Mouse (Mus musculus) midbrain, embryonic 15.5 days (tissue): Measurements from ENCODE around the gene Tas2r129. TPM values are rescaled to one million over a fixed set of nuclear protein-coding genes. Genes with fewer than 3 reads are reported as not detected.
"Not testable (repeated sequence)": the region's sequence is repeated elsewhere in the genome, so short reads cannot be mapped to it uniquely, and the experiment has no call there.

Experiments
- ATAC-seq: fragments of 200-750 bp; cut with Nextera tagmentation; replicated peaks from 2 replicates; pipeline ENCODE4 v1.8.0; 2017; ENCODE audit warnings: moderate TSS enrichment
- H3K27ac ChIP-seq: fragments of 300-500 bp; sonication (generic); 2 replicates; pipeline ENCODE4 v1.5.1; 2015; ENCODE audit warnings: mild to moderate bottlenecking, inconsistent platforms
- H3K27me3 ChIP-seq: fragments of 300-500 bp; sonication (generic); replicated peaks from 2 replicates; pipeline ENCODE4 v1.6.1; 2015; ENCODE audit warnings: inconsistent platforms
- H3K36me3 ChIP-seq: fragments of 300-500 bp; sonication (generic); replicated peaks from 2 replicates; pipeline ENCODE4 v1.6.1; 2015; ENCODE audit warnings: inconsistent platforms
- H3K4me1 ChIP-seq: fragments of 300-500 bp; sonication (generic); 2 replicates; pipeline ENCODE4 v1.6.1; 2015; ENCODE audit warnings: inconsistent platforms
- H3K4me2 ChIP-seq: fragments of 300-500 bp; sonication (generic); 2 replicates; pipeline ENCODE4 v1.6.1; 2015; ENCODE audit warnings: inconsistent platforms, mild to moderate bottlenecking, moderate library complexity
- H3K4me3 ChIP-seq: fragments of 300-500 bp; sonication (generic); 2 replicates; pipeline ENCODE4 v1.5.1; 2015; ENCODE audit warnings: mild to moderate bottlenecking, inconsistent platforms
- H3K9ac ChIP-seq: fragments of 300-500 bp; sonication (generic); 2 replicates; pipeline ENCODE4 v1.6.1; 2015; ENCODE audit warnings: mild to moderate bottlenecking, inconsistent platforms
- H3K9me3 ChIP-seq: fragments of 300-500 bp; sonication (generic); 2 replicates; pipeline ENCODE4 v1.6.1; 2016; ENCODE audit warnings: inconsistent platforms
- WGBS: fragments of 180-500 bp; shearing (Covaris S2); methylation state at CpG from one replicate; pipeline ENCODE4 v1.1.7; 2015; ENCODE audit warnings: mixed read lengths; 5-methylcytosine and 5-hydroxymethylcytosine counted together
- polyA plus RNA-seq: library from polyadenylated mRNA; unstranded; fragments of >200 nt; fragmentation: Nextera tagmentation; extraction: Ambion mirVana; gene quantifications from 2 replicates; pipeline ENCODE4 v1.2.1, GENCODE M21; 2015

Gene Tas2r129
- polyA plus RNA-seq, result not detected in 2 replicates

GRCm38 (mm10) chr6:132950802-132951201, at the start of gene Tas2r129:
Tas2r129 (plus strand) TSS chr6:132951102.
- H3K9ac ChIP-seq, result no peak within 1 kb of the TSS
- no peak within 1 kb of the TSS for H3K4me3 ChIP-seq
- H3K27ac ChIP-seq, result no peak within 1 kb of the TSS
- no peaks in the 10 kb centered on the region for H3K27me3 ChIP-seq
- no peak within 1 kb of the TSS for H3K4me2 ChIP-seq
- no peaks in the 10 kb centered on the region for H3K36me3 ChIP-seq
- WGBS, result 77% methylated on average over 2 of the region's 2 CpGs
- no peaks in the 10 kb centered on the region for H3K4me1 ChIP-seq
- no peak for ATAC-seq
- H3K9me3 ChIP-seq, result no peaks in the 10 kb centered on the region

GRCm38 (mm10) chr6:132909351-132909750, 41.6 kb upstream of the Tas2r129 start, which contains the start of gene Tas2r125:
Tas2r125 (plus strand) TSS chr6:132909651.
- 84% methylated on average over 3 of the region's 3 CpGs for WGBS
- ATAC-seq, result no peak
- H3K9me3 ChIP-seq, result peaks cover 2% of the 10 kb centered on the region; the same call in 1 of the 2 replicates

GRCm38 (mm10) chr6:132941376-132941775, 9.5 kb upstream of the Tas2r129 start:
- H3K9ac ChIP-seq, H3K4me1 ChIP-seq, H3K4me2 ChIP-seq, H3K36me3 ChIP-seq, H3K9me3 ChIP-seq, H3K27me3 ChIP-seq, H3K4me3 ChIP-seq, H3K27ac ChIP-seq, ATAC-seq: not testable (repeated sequence)

More at GRCm38 (mm10) chr6:132909351-132909750, 41.6 kb upstream of the Tas2r129 start, which contains the start of gene Tas2r125:
- H3K4me3 ChIP-seq, result no peak within 1 kb of the TSS
- no peaks in the 10 kb centered on the region for H3K27me3 ChIP-seq
- no peak within 1 kb of the TSS for H3K9ac ChIP-seq
- no peaks in the 10 kb centered on the region for H3K36me3 ChIP-seq
- H3K4me1 ChIP-seq, result no peaks in the 10 kb centered on the region
- H3K27ac ChIP-seq, result no peak within 1 kb of the TSS
- H3K4me2 ChIP-seq, result no peak within 1 kb of the TSS

- no peak for ATAC-seq
These were observed 6.9 kb downstream of the Tas2r129 start, which contains the start of gene Tas2r131 for GRCm38 (mm10) chr6:132957819-132958218. Tas2r131 (minus strand) TSS chr6:132957919.

GRCm38 (mm10) chr6:132980865-132981264, 30.0 kb downstream of the Tas2r129 start, which contains the start of gene Tas2r109:
Tas2r109 (minus strand) TSS chr6:132980965.
- no peak for ATAC-seq
- no peaks in the 10 kb centered on the region for H3K27me3 ChIP-seq
- no peak within 1 kb of the TSS for H3K4me2 ChIP-seq
- no peaks in the 10 kb centered on the region for H3K36me3 ChIP-seq
- 65% methylated on average over 2 of the region's 2 CpGs for whole genome bisulfite sequencing
- H3K4me3 ChIP-seq, result no peak within 1 kb of the TSS
- no peaks in the 10 kb centered on the region for H3K4me1 ChIP-seq
- no peak within 1 kb of the TSS for H3K27ac ChIP-seq
- no peaks in the 10 kb centered on the region for H3K9me3 ChIP-seq
- no peak within 1 kb of the TSS for H3K9ac ChIP-seq

More at GRCm38 (mm10) chr6:132957819-132958218, 6.9 kb downstream of the Tas2r129 start, which contains the start of gene Tas2r131:
- Histone ChIP-seq H3K4me3 (no peak within 1 kb of the TSS), H3K4me1 (no peaks in the 10 kb centered on the region), H3K4me2 (no peak within 1 kb of the TSS), H3K9ac (no peak within 1 kb of the TSS), H3K27me3 (no peaks in the 10 kb centered on the region), H3K27ac (no peak within 1 kb of the TSS), H3K36me3 (no peaks in the 10 kb centered on the region), H3K9me3 (no peaks in the 10 kb centered on the region)
- 63% methylated on average over 1 of the region's 1 CpGs for WGBS

Other genes with a start within 250 kb of the Tas2r129 start
- not detected in 2 replicates for gene Tas2r122, start 239.2 kb upstream of the Tas2r129 start, polyA plus RNA-seq
- gene Tas2r115, start 213.1 kb upstream of the Tas2r129 start, polyA plus RNA-seq, result not detected in 2 replicates
- gene Tas2r124, start 196.4 kb upstream of the Tas2r129 start, polyA plus RNA-seq, result not detected in 2 replicates
- not detected in 2 replicates for gene Tas2r102, start 189.0 kb upstream of the Tas2r129 start, polyA plus RNA-seq
- not detected in 2 replicates for gene Tas2r136, start 172.9 kb upstream of the Tas2r129 start, polyA plus RNA-seq
- not detected in 2 replicates for gene Tas2r117, start 148.3 kb upstream of the Tas2r129 start, polyA plus RNA-seq
- gene Tas2r123, start 104.0 kb upstream of the Tas2r129 start, polyA plus RNA-seq, result not detected in 2 replicates
- not detected in 2 replicates for gene Tas2r116, start 95.7 kb upstream of the Tas2r129 start, polyA plus RNA-seq
- not detected in 2 replicates for gene Tas2r110, start 83.1 kb upstream of the Tas2r129 start, polyA plus RNA-seq
- gene Tas2r113, start 58.1 kb upstream of the Tas2r129 start, polyA plus RNA-seq, result not detected in 2 replicates
- not detected in 2 replicates for gene Tas2r125, start 41.5 kb upstream of the Tas2r129 start, polyA plus RNA-seq
- gene Tas2r131, start 6.8 kb downstream of the Tas2r129 start, polyA plus RNA-seq, result not detected in 2 replicates
- gene Tas2r109, start 29.9 kb downstream of the Tas2r129 start, polyA plus RNA-seq, result not detected in 2 replicates
- gene Tas2r103, start 86.0 kb downstream of the Tas2r129 start, polyA plus RNA-seq, result not detected in 2 replicates
- not detected in 2 replicates for gene Tas2r140, start 104.7 kb downstream of the Tas2r129 start, polyA plus RNA-seq
- gene Smim10l1, start 153.8 kb downstream of the Tas2r129 start, polyA plus RNA-seq, result 109 and 123 TPM in 2 replicates